Mouse (Mus musculus) monocyte, adult 5-6 weeks (primary cell): Measurements from ENCODE around the gene Hnrnpll. TPM values are rescaled to one million over a fixed set of nuclear protein-coding genes. Genes with fewer than 3 reads are reported as not detected.
A peak's percentile ranks its signal among the peaks of the same experiment; 100 is the strongest.
"Not testable (repeated sequence)": the region's sequence is repeated elsewhere in the genome, so short reads cannot be mapped to it uniquely, and the experiment has no call there.

ENCODE experiments used
- ATAC-seq: fragments of 153-309, 156-312 bp; replicated peaks from 2 replicates; pipeline ENCODE4 v1.8.0; 2017; ENCODE audit warnings: mild to moderate bottlenecking; ENCODE audit not compliant: low TSS enrichment, insufficient number of reproducible peaks, severe bottlenecking, poor library complexity, low FRiP score
- total RNA-seq: library from RNA; stranded (forward); fragments of 200-1000, 200-491, 200-594 nt; gene quantifications from 3 replicates; pipeline ENCODE4 v1.2.3, GENCODE M21; 2017

Gene Hnrnpll
- total RNA-seq, 1 experiment from 2014 or later, result 35.1 TPM

- no peak for ATAC-seq
These were observed 52.2 kb downstream of the Hnrnpll start for GRCm38 (mm10) chr17:80009926-80010325.

GRCm38 (mm10) chr17:80008847-80009246 lies 53.3 kb downstream of the Hnrnpll start:
- ATAC-seq, result no peak

GRCm38 (mm10) chr17:80004345-80005239 lies 57.5 kb downstream of the Hnrnpll start:
- ATAC-seq, result no peak

- not testable (repeated sequence) for ATAC-seq
These were observed 58.3 kb downstream of the Hnrnpll start for GRCm38 (mm10) chr17:80003851-80004250.

- no peak for ATAC-seq
These were observed 59.7 kb downstream of the Hnrnpll start for GRCm38 (mm10) chr17:80002385-80002852.

- ATAC-seq, result no peak
These were observed 62.5 kb downstream of the Hnrnpll start for GRCm38 (mm10) chr17:79999631-80000030.

GRCm38 (mm10) chr17:79998986-79999385 lies 63.1 kb downstream of the Hnrnpll start:
- no peak for ATAC-seq

- ATAC-seq, result no peak
These were observed 66.9 kb downstream of the Hnrnpll start for GRCm38 (mm10) chr17:79995091-79995691.

GRCm38 (mm10) chr17:79992114-79992513 lies 70.0 kb downstream of the Hnrnpll start:
- ATAC-seq, result no peak

- ATAC-seq, result no peak
These were observed 70.8 kb downstream of the Hnrnpll start for GRCm38 (mm10) chr17:79991166-79991958.

- ATAC-seq, result no peak
These were observed 72.0 kb downstream of the Hnrnpll start for GRCm38 (mm10) chr17:79990161-79990560.

GRCm38 (mm10) chr17:79984450-79984849 lies 77.7 kb downstream of the Hnrnpll start:
- no peak for ATAC-seq

GRCm38 (mm10) chr17:79982955-79983529 lies 79.1 kb downstream of the Hnrnpll start:
- no peak for ATAC-seq

- no peak for ATAC-seq
These were observed 79.6 kb downstream of the Hnrnpll start for GRCm38 (mm10) chr17:79982548-79982947.

- peak; percentile 40; the same call in 1 of the 2 replicates for ATAC-seq
These were observed 80.2 kb downstream of the Hnrnpll start for GRCm38 (mm10) chr17:79981758-79982481.

- ATAC-seq, result no peak
These were observed 80.8 kb downstream of the Hnrnpll start for GRCm38 (mm10) chr17:79981348-79981747.

GRCm38 (mm10) chr17:79980421-79981120 lies 81.6 kb downstream of the Hnrnpll start:
- ATAC-seq, result no peak
